26 mouse cellular contexts compared by ENCODE assay signal in genomic region chr5:65913126-65913525, GRCm38 (mm10). TPM values are rescaled to one million over a fixed set of nuclear protein-coding genes. Genes with fewer than 3 reads are reported as not detected.
DNase-seq lines count a peak whose midpoint lies in the region; TF ChIP-seq lines count a peak whose summit lies in the region.
"Had no signal": no experiment of that assay in that cellular context is flagged by ENCODE, and none has a peak within 500 bp of the region (broad histone marks: within the 10 kb centered on the region; RNA-seq: fewer than 3 reads in every experiment).

No protein-coding gene starts in this region.

- no peaks in the 10 kb centered on the region for H3K36me3 ChIP-seq in thymus, adult 2 months (ENCODE audit: control insufficient read depth, insufficient read depth, low read length)
- H3K36me3 ChIP-seq: G1E had no signal

- peak overlapping the region; percentile 25 for H3K27ac ChIP-seq in thymus, adult 2 months (ENCODE audit: control insufficient read depth, insufficient read depth, low read length)

- H3K4me3 ChIP-seq in thymus, adult 2 months (ENCODE audit: control insufficient read depth, insufficient read depth, low read length), result no peak overlapping the region

- no peak for DNase-seq in thymus, adult 2 months
- no peak for DNase-seq in thymus, postnatal 0 days (ENCODE audit: low spot score)
- DNase-seq in ES-CJ7 (ENCODE audit: low read depth, low spot score) (peak; percentile 57), R1 (ENCODE audit: low read depth, low spot score) (peak; percentile 57), ZHBTc4 (ENCODE audit: low read depth, low spot score) (peak; percentile 26)
- DNase-seq in cerebellum, adult 11-12 months, result no peak
- DNase-seq in T-cell, adult 2 months (ENCODE audit: low spot score), result no peak
- DNase-seq in spleen, adult 18-20 months, result no peak
- DNase-seq: adrenal gland, adult 2 months; adrenal gland, adult 8-10 months; adrenal gland, postnatal 10 days; adrenal gland, postnatal 14 days; adrenal gland, postnatal 25 days; adrenal gland, postnatal 36 days; B cell, adult 2 months; cerebellum, adult 11 months; cerebellum, adult 18-20 months; cerebellum, adult 2 months; cerebellum, adult 8-10 months; cerebellum, adult 9-10 months; cerebellum, adult 9-11 months had no signal

- no peak for TF ChIP-seq POLR2A in thymus, adult 2 months (IDR thresholded peaks at IDR 0.05; ENCODE audit: control insufficient read depth, extremely low read depth, insufficient read depth, low read length, poor library complexity)

- H3K4me1 ChIP-seq in thymus, adult 2 months (replicated peaks; ENCODE audit: control insufficient read depth, insufficient read depth, low read length), result peaks cover 44% of the 10 kb centered on the region

- H3K27me3 ChIP-seq in thymus, adult 2 months (ENCODE audit: control insufficient read depth, insufficient read depth, low read length), result no peaks in the 10 kb centered on the region
- H3K27me3 ChIP-seq: CH12.LX, Patski had no signal

- WGBS in thymus, adult 2 months, result 92% methylated on average over 9 of the region's 9 CpGs

- no peak for TF ChIP-seq CTCF in thymus, adult 2 months (IDR thresholded peaks at IDR 0.05; ENCODE audit: borderline replicate concordance, control insufficient read depth, extremely low read depth, insufficient read depth, low read length, poor library complexity)

RNA-seq across cellular contexts. Expression of gene Chrna9, which starts 21.6 kb away (rescaled TPM):
- 212 and 251 TPM in 2 replicates for polyA plus RNA-seq in thymus, adult 2 months (2012; rRNA removed)
- 244 and 286 TPM in 2 replicates for polyA plus RNA-seq in thymus, postnatal 0 days (2015; fragmentation: Nextera tagmentation; extraction: Ambion mirVana)
- polyA plus RNA-seq: adrenal gland, adult 2 months; brain, embryonic 14.5 days; C2C12; cerebellum, adult 2 months; G1E; Patski had no signal

RNA-seq across cellular contexts. Expression of gene Rhoh, which starts 52.1 kb away (rescaled TPM):
- polyA plus RNA-seq in thymus, adult 2 months (2012; rRNA removed), result 132 and 135 TPM in 2 replicates
- polyA plus RNA-seq in thymus, postnatal 0 days (2015; fragmentation: Nextera tagmentation; extraction: Ambion mirVana), result 174 and 206 TPM in 2 replicates
- polyA plus RNA-seq: C2C12, G1E had no signal

Comparison
In these comparisons a context has a peak if more than half of its experiments do, and no peak if none do; other contexts are left out.
1. DNase-seq: peak in ES-CJ7 (single experiment), R1 (single experiment) and ZHBTc4 (single experiment); none in thymus, adult 2 months (single experiment), thymus, postnatal 0 days (single experiment), cerebellum, adult 11-12 months (single experiment), T-cell, adult 2 months (single experiment) and spleen, adult 18-20 months (0 of 2).